Mouse (Mus musculus) kidney, embryonic 14.5 days (tissue): Measurements from ENCODE around the gene Rab11fip4. TPM values are rescaled to one million over a fixed set of nuclear protein-coding genes. Genes with fewer than 3 reads are reported as not detected.
A peak's percentile ranks its signal among the peaks of the same experiment; 100 is the strongest.

Source experiments
- ATAC-seq: fragments of 200-750 bp; cut with Nextera tagmentation; 2 replicates; pipeline ENCODE4 v1.8.0; 2017; ENCODE audit warnings: moderate number of reproducible peaks, mild to moderate bottlenecking, moderate TSS enrichment, moderate library complexity; ENCODE audit not compliant: low FRiP score, low TSS enrichment
- H3K27ac ChIP-seq: fragments of 300-500 bp; sonication (generic); 2 replicates; pipeline ENCODE4 v1.5.1; 2014; ENCODE audit warnings: low read depth, mild to moderate bottlenecking, low read length, moderate library complexity, mixed read lengths
- H3K27me3 ChIP-seq: fragments of 300-500 bp; sonication (generic); 2 replicates; pipeline ENCODE4 v1.6.1; 2014; ENCODE audit warnings: mild to moderate bottlenecking, low read length; ENCODE audit not compliant: control insufficient read depth, insufficient read depth
- H3K36me3 ChIP-seq: fragments of 300-500 bp; sonication (generic); 2 replicates; pipeline ENCODE4 v1.6.1; 2014; ENCODE audit warnings: low read length, mixed read lengths; ENCODE audit not compliant: control insufficient read depth, insufficient read depth
- H3K4me1 ChIP-seq: fragments of 300-500 bp; sonication (generic); 2 replicates; pipeline ENCODE4 v1.6.1; 2014; ENCODE audit warnings: low read length, mixed read lengths; ENCODE audit not compliant: control insufficient read depth, insufficient read depth
- H3K4me2 ChIP-seq: fragments of 300-500 bp; sonication (generic); replicated peaks from 2 replicates; pipeline ENCODE4 v1.6.1; 2014; ENCODE audit warnings: low read depth, mild to moderate bottlenecking, low read length
- H3K4me3 ChIP-seq: fragments of 300-500 bp; sonication (generic); 2 replicates; pipeline ENCODE4 v1.5.1; 2014; ENCODE audit warnings: mild to moderate bottlenecking, low read length
- H3K9ac ChIP-seq: fragments of 300-500 bp; sonication (generic); 2 replicates; pipeline ENCODE4 v1.6.1; 2014; ENCODE audit warnings: low read depth, mild to moderate bottlenecking, low read length, moderate library complexity
- H3K9me3 ChIP-seq: fragments of 300-500 bp; sonication (generic); 2 replicates; pipeline ENCODE4 v1.6.1; 2016; ENCODE audit warnings: low read length; ENCODE audit not compliant: control insufficient read depth
- WGBS: fragments of 180-500 bp; shearing (Covaris S2); extraction: QIAGEN DNeasy Blood & Tissue Kit; methylation state at CpG from one replicate; pipeline ENCODE4 v1.1.7; 2014; 5-methylcytosine and 5-hydroxymethylcytosine counted together
- polyA plus RNA-seq: library from polyadenylated mRNA; unstranded; fragments of >200 nt; fragmentation: Nextera tagmentation; extraction: Ambion mirVana; gene quantifications from 2 replicates; pipeline ENCODE4 v1.2.1, GENCODE M21; 2014

Rab11fip4 gene
- polyA plus RNA-seq, 1 experiment from 2014 or later, result 7.1 TPM

- Histone ChIP-seq H3K36me3 (no peaks in the 10 kb centered on the region), H3K9me3 (no peaks in the 10 kb centered on the region), H3K27ac (no peak overlapping the region; the same call in 1 of the 2 replicates), H3K4me3 (peak overlapping the region; percentile 67), H3K4me2 (peak overlapping the region; percentile 99), H3K4me1 (peaks cover 28% of the 10 kb centered on the region), H3K27me3 (peaks cover 10% of the 10 kb centered on the region), H3K9ac (no peak overlapping the region)
- WGBS, result 24% methylated on average over 6 of the region's 6 CpGs
- ATAC-seq, result no peak
Observed at GRCm38 (mm10) chr11:79713184-79713583, 122.2 kb downstream of the Rab11fip4 start.

GRCm38 (mm10) chr11:79713678-79714077, 122.7 kb downstream of the Rab11fip4 start:
- H3K9me3 ChIP-seq, result no peaks in the 10 kb centered on the region
- no peak overlapping the region; the same call in 1 of the 2 replicates for H3K4me3 ChIP-seq
- no peak overlapping the region for H3K9ac ChIP-seq
- peak overlapping the region; percentile 29 for H3K4me2 ChIP-seq
- WGBS, result 49% methylated on average over 4 of the region's 4 CpGs
- peaks cover 28% of the 10 kb centered on the region for H3K4me1 ChIP-seq
- H3K27ac ChIP-seq, result peak overlapping the region; percentile 42; the same call in 1 of the 2 replicates
- ATAC-seq, result no peak
- peaks cover 10% of the 10 kb centered on the region for H3K27me3 ChIP-seq
- no peaks in the 10 kb centered on the region for H3K36me3 ChIP-seq

GRCm38 (mm10) chr11:79714082-79714742, 123.2 kb downstream of the Rab11fip4 start:
- 64% methylated on average over 13 of the region's 13 CpGs for WGBS
- H3K27ac ChIP-seq, result no peak overlapping the region
- no peaks in the 10 kb centered on the region for H3K9me3 ChIP-seq
- H3K9ac ChIP-seq, result no peak overlapping the region
- H3K4me3 ChIP-seq, result no peak overlapping the region
- no peaks in the 10 kb centered on the region for H3K36me3 ChIP-seq
- H3K4me1 ChIP-seq, result peaks cover 28% of the 10 kb centered on the region
- H3K27me3 ChIP-seq, result peaks cover 10% of the 10 kb centered on the region
- H3K4me2 ChIP-seq, result peak overlapping the region; percentile 29; the same call in 1 of the 2 replicates
- ATAC-seq, result no peak

GRCm38 (mm10) chr11:79714743-79715110, 123.7 kb downstream of the Rab11fip4 start:
- Histone ChIP-seq H3K4me1 (peaks cover 28% of the 10 kb centered on the region), H3K36me3 (no peaks in the 10 kb centered on the region), H3K9me3 (no peaks in the 10 kb centered on the region), H3K9ac (no peak overlapping the region), H3K27me3 (peaks cover 6% of the 10 kb centered on the region), H3K4me2 (0 out of 2 replicates have a peak overlapping the region, but pooled peaks have one; percentile 9), H3K4me3 (no peak overlapping the region), H3K27ac (no peak overlapping the region)
- WGBS, result 82% methylated on average over 6 of the region's 6 CpGs
- no peak for ATAC-seq

- WGBS, result 82% methylated on average over 8 of the region's 8 CpGs
- no peaks in the 10 kb centered on the region for H3K9me3 ChIP-seq
- H3K4me3 ChIP-seq, result no peak overlapping the region
- H3K4me1 ChIP-seq, result peaks cover 28% of the 10 kb centered on the region
- H3K4me2 ChIP-seq, result no peak overlapping the region
- no peak for ATAC-seq
- peaks cover 4% of the 10 kb centered on the region for H3K27me3 ChIP-seq
- H3K27ac ChIP-seq, result no peak overlapping the region
- no peak overlapping the region for H3K9ac ChIP-seq
- H3K36me3 ChIP-seq, result no peaks in the 10 kb centered on the region
Observed at GRCm38 (mm10) chr11:79715316-79715715, 124.3 kb downstream of the Rab11fip4 start.

GRCm38 (mm10) chr11:79715733-79716452, 124.9 kb downstream of the Rab11fip4 start:
- H3K4me3 ChIP-seq, result no peak overlapping the region
- no peak for ATAC-seq
- H3K9me3 ChIP-seq, result no peaks in the 10 kb centered on the region
- H3K27me3 ChIP-seq, result peaks cover 4% of the 10 kb centered on the region
- H3K27ac ChIP-seq, result no peak overlapping the region
- no peak overlapping the region for H3K4me2 ChIP-seq
- H3K36me3 ChIP-seq, result no peaks in the 10 kb centered on the region
- H3K9ac ChIP-seq, result no peak overlapping the region
- H3K4me1 ChIP-seq, result peaks cover 28% of the 10 kb centered on the region
- WGBS, result 84% methylated on average over 6 of the region's 6 CpGs

GRCm38 (mm10) chr11:79716453-79716749, 125.4 kb downstream of the Rab11fip4 start:
- Histone ChIP-seq H3K27ac (no peak overlapping the region), H3K9ac (no peak overlapping the region), H3K4me2 (no peak overlapping the region), H3K9me3 (no peaks in the 10 kb centered on the region), H3K36me3 (no peaks in the 10 kb centered on the region), H3K4me1 (peaks cover 28% of the 10 kb centered on the region), H3K27me3 (peaks cover 4% of the 10 kb centered on the region), H3K4me3 (no peak overlapping the region)
- no peak for ATAC-seq
- 64% methylated on average over 2 of the region's 2 CpGs for WGBS

- no peak overlapping the region for H3K27ac ChIP-seq
- 65% methylated on average over 3 of the region's 3 CpGs for WGBS
- peaks cover 4% of the 10 kb centered on the region; the same call in 1 of the 2 replicates for H3K27me3 ChIP-seq
- no peaks in the 10 kb centered on the region for H3K9me3 ChIP-seq
- ATAC-seq, result no peak
- no peak overlapping the region for H3K4me2 ChIP-seq
- H3K4me3 ChIP-seq, result no peak overlapping the region
- H3K4me1 ChIP-seq, result peaks cover 20% of the 10 kb centered on the region
- H3K36me3 ChIP-seq, result no peaks in the 10 kb centered on the region
- no peak overlapping the region for H3K9ac ChIP-seq
Observed at GRCm38 (mm10) chr11:79717271-79717670, 126.3 kb downstream of the Rab11fip4 start.

- ATAC-seq, result no peak
- Histone ChIP-seq H3K36me3 (no peaks in the 10 kb centered on the region), H3K4me2 (no peak overlapping the region), H3K27ac (no peak overlapping the region), H3K4me3 (no peak overlapping the region), H3K4me1 (peaks cover 20% of the 10 kb centered on the region), H3K27me3 (peaks cover under 1% of the 10 kb centered on the region; the same call in 1 of the 2 replicates), H3K9me3 (no peaks in the 10 kb centered on the region), H3K9ac (no peak overlapping the region)
- 78% methylated on average over 7 of the region's 7 CpGs for WGBS
Observed at GRCm38 (mm10) chr11:79717801-79718200, 126.8 kb downstream of the Rab11fip4 start.
